Comparison of ENCODE assay signal across 17 mouse cellular contexts in the genomic region with DNA sequence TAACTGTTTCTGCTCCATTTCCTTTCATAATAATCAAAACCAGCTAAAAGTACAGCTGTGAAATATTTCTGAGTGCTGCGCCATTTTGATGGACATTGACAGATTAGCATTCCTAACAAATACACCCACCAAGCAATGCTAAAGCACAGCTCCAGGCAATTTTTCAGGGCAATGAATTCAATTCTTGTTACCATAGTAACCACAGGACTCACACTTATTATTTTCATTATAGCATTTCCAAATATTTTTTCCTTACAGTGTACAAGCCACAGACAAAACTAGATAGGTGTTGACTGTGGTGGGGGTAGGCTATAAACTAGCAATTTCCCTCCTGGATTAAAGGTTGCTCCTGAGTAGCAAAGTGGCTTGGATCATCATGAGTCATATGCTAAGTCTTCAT.
A peak's percentile ranks its signal among the peaks of the same experiment; 100 is the strongest.
DNase-seq lines count a peak whose midpoint lies in the region; ATAC-seq lines count a peak whose summit lies in the region.
"Had no signal": no experiment of that assay in that cellular context is flagged by ENCODE, and none has a peak within 500 bp of the region (broad histone marks: within the 10 kb centered on the region; RNA-seq: fewer than 3 reads in every experiment).

No protein-coding gene starts in this region.

- peak; percentile 30 for DNase-seq in forebrain, embryonic 14.5 days (ENCODE audit: low spot score)
- DNase-seq in forebrain, embryonic 11.5 days (ENCODE audit: low spot score): no peak
- DNase-seq in hindbrain, embryonic 14.5 days (ENCODE audit: low spot score): peak; percentile 30
- no peak for DNase-seq in hindbrain, embryonic 10.5 days (ENCODE audit: low spot score)
- no peak for DNase-seq in midbrain, embryonic 10.5 days (ENCODE audit: low spot score)
- no peak for DNase-seq in frontal cortex, postnatal 25 days (ENCODE audit: low spot score in 2 of 2)
- DNase-seq: adrenal gland, postnatal 14 days; cerebellum, adult 2 months; cerebellum, postnatal 10 days; gastrocnemius, adult 2 months; gastrocnemius, postnatal 25 days; kidney, adult 18-20 months had no signal

- no peak overlapping the region for H3K9ac ChIP-seq in forebrain, embryonic 14.5 days (ENCODE audit: low read length)
- H3K9ac ChIP-seq in forebrain, embryonic 11.5 days (ENCODE audit: low read length): no peak overlapping the region
- no peak overlapping the region for H3K9ac ChIP-seq in hindbrain, embryonic 14.5 days
- H3K9ac ChIP-seq in midbrain, embryonic 16.5 days (ENCODE audit: low read depth, low read length): no peak overlapping the region
- H3K9ac ChIP-seq: heart, embryonic 12.5 days; hindbrain, embryonic 12.5 days; intestine, embryonic 15.5 days had no signal

- 93% methylated on average over 1 of the region's 1 CpGs for WGBS in forebrain, embryonic 14.5 days
- 82% methylated on average over 1 of the region's 1 CpGs for WGBS in forebrain, embryonic 11.5 days
- WGBS in hindbrain, embryonic 14.5 days: 75% methylated on average over 1 of the region's 1 CpGs
- WGBS in hindbrain, embryonic 10.5 days: 86% methylated on average over 1 of the region's 1 CpGs
- WGBS in midbrain, embryonic 16.5 days: 63% methylated on average over 1 of the region's 1 CpGs
- WGBS in midbrain, embryonic 10.5 days: 91% methylated on average over 1 of the region's 1 CpGs

- no peak overlapping the region for H3K4me3 ChIP-seq in forebrain, embryonic 14.5 days (ENCODE audit: low read depth, low read length)
- H3K4me3 ChIP-seq in forebrain, embryonic 11.5 days (ENCODE audit: low read depth, low read length): no peak overlapping the region
- H3K4me3 ChIP-seq in hindbrain, embryonic 14.5 days (replicated peaks; ENCODE audit: low read length): no peak overlapping the region
- H3K4me3 ChIP-seq in hindbrain, embryonic 10.5 days: no peak overlapping the region
- H3K4me3 ChIP-seq in midbrain, embryonic 16.5 days (ENCODE audit: low read depth, low read length): no peak overlapping the region
- no peak overlapping the region for H3K4me3 ChIP-seq in midbrain, embryonic 10.5 days
- H3K4me3 ChIP-seq: embryonic facial prominence, embryonic 10.5 days; gastrocnemius, adult 2 months; heart, embryonic 12.5 days; hindbrain, embryonic 12.5 days; intestine, embryonic 15.5 days had no signal

- H3K4me2 ChIP-seq in forebrain, embryonic 14.5 days (ENCODE audit: low read length): no peak overlapping the region
- no peak overlapping the region for H3K4me2 ChIP-seq in forebrain, embryonic 11.5 days (ENCODE audit: low read depth, low read length, severe bottlenecking)
- H3K4me2 ChIP-seq in hindbrain, embryonic 14.5 days (replicated peaks): no peak overlapping the region
- H3K4me2 ChIP-seq in midbrain, embryonic 16.5 days (ENCODE audit: low read length): no peak overlapping the region
- H3K4me2 ChIP-seq: heart, embryonic 12.5 days; hindbrain, embryonic 12.5 days; intestine, embryonic 15.5 days had no signal

- no peaks in the 10 kb centered on the region for H3K36me3 ChIP-seq in forebrain, embryonic 14.5 days (ENCODE audit: control insufficient read depth, insufficient read depth, low read length)
- H3K36me3 ChIP-seq in forebrain, embryonic 11.5 days (ENCODE audit: control insufficient read depth, insufficient read depth, low read length): no peaks in the 10 kb centered on the region
- no peaks in the 10 kb centered on the region for H3K36me3 ChIP-seq in hindbrain, embryonic 14.5 days (replicated peaks; ENCODE audit: control insufficient read depth, insufficient read depth)
- no peaks in the 10 kb centered on the region for H3K36me3 ChIP-seq in hindbrain, embryonic 10.5 days
- no peaks in the 10 kb centered on the region for H3K36me3 ChIP-seq in midbrain, embryonic 16.5 days (ENCODE audit: control insufficient read depth, insufficient read depth, low read length)
- H3K36me3 ChIP-seq in midbrain, embryonic 10.5 days: no peaks in the 10 kb centered on the region
- H3K36me3 ChIP-seq: embryonic facial prominence, embryonic 10.5 days; heart, embryonic 12.5 days; hindbrain, embryonic 12.5 days; intestine, embryonic 15.5 days had no signal

- no peaks in the 10 kb centered on the region for H3K27me3 ChIP-seq in forebrain, embryonic 14.5 days (replicated peaks; ENCODE audit: control insufficient read depth, insufficient read depth, low read length)
- no peaks in the 10 kb centered on the region for H3K27me3 ChIP-seq in forebrain, embryonic 11.5 days (ENCODE audit: control insufficient read depth, insufficient read depth, low read length)
- no peaks in the 10 kb centered on the region for H3K27me3 ChIP-seq in hindbrain, embryonic 14.5 days (ENCODE audit: control insufficient read depth, insufficient read depth, low read length)
- no peaks in the 10 kb centered on the region for H3K27me3 ChIP-seq in hindbrain, embryonic 10.5 days (ENCODE audit: insufficient read depth, poor library complexity, severe bottlenecking)
- H3K27me3 ChIP-seq in midbrain, embryonic 16.5 days (ENCODE audit: control insufficient read depth, insufficient read depth, low read depth, low read length): no peaks in the 10 kb centered on the region
- H3K27me3 ChIP-seq in midbrain, embryonic 10.5 days (ENCODE audit: low read depth, poor library complexity, severe bottlenecking): no peaks in the 10 kb centered on the region
- H3K27me3 ChIP-seq: heart, embryonic 12.5 days; hindbrain, embryonic 12.5 days; intestine, embryonic 15.5 days had no signal

- no peaks in the 10 kb centered on the region for H3K9me3 ChIP-seq in forebrain, embryonic 14.5 days (replicated peaks; ENCODE audit: control insufficient read depth, low read length)
- H3K9me3 ChIP-seq in forebrain, embryonic 11.5 days (ENCODE audit: control insufficient read depth, low read length): no peaks in the 10 kb centered on the region
- no peaks in the 10 kb centered on the region for H3K9me3 ChIP-seq in hindbrain, embryonic 14.5 days (ENCODE audit: control insufficient read depth, low read length)
- H3K9me3 ChIP-seq in hindbrain, embryonic 10.5 days: no peaks in the 10 kb centered on the region
- H3K9me3 ChIP-seq in midbrain, embryonic 16.5 days (replicated peaks; ENCODE audit: control insufficient read depth, low read length, poor library complexity, severe bottlenecking): no peaks in the 10 kb centered on the region
- no peaks in the 10 kb centered on the region for H3K9me3 ChIP-seq in midbrain, embryonic 10.5 days (replicated peaks)
- H3K9me3 ChIP-seq: embryonic facial prominence, embryonic 10.5 days; heart, embryonic 12.5 days; hindbrain, embryonic 12.5 days; intestine, embryonic 15.5 days had no signal

- H3K27ac ChIP-seq in forebrain, embryonic 14.5 days (ENCODE audit: low read depth, low read length): no peak overlapping the region
- H3K27ac ChIP-seq in forebrain, embryonic 11.5 days (ENCODE audit: low read depth, low read length): no peak overlapping the region
- no peak overlapping the region for H3K27ac ChIP-seq in hindbrain, embryonic 14.5 days
- no peak overlapping the region for H3K27ac ChIP-seq in hindbrain, embryonic 10.5 days
- H3K27ac ChIP-seq in midbrain, embryonic 16.5 days (ENCODE audit: low read length): no peak overlapping the region
- H3K27ac ChIP-seq in midbrain, embryonic 10.5 days (replicated peaks): no peak overlapping the region
- H3K27ac ChIP-seq: embryonic facial prominence, embryonic 10.5 days; gastrocnemius, adult 2 months; hindbrain, embryonic 12.5 days; intestine, embryonic 15.5 days had no signal

- no peak for ATAC-seq in forebrain, embryonic 14.5 days
- ATAC-seq in forebrain, embryonic 11.5 days (replicated peaks; ENCODE audit: low FRiP score): no peak
- no peak for ATAC-seq in hindbrain, embryonic 14.5 days (ENCODE audit: low FRiP score)
- peak; percentile 71 for ATAC-seq in midbrain, embryonic 16.5 days
- ATAC-seq: intestine, embryonic 15.5 days had no signal

- no peaks in the 10 kb centered on the region for H3K4me1 ChIP-seq in forebrain, embryonic 14.5 days (ENCODE audit: control insufficient read depth, insufficient read depth, low read length)
- H3K4me1 ChIP-seq in forebrain, embryonic 11.5 days (replicated peaks; ENCODE audit: control insufficient read depth, insufficient read depth, low read length): no peaks in the 10 kb centered on the region
- no peaks in the 10 kb centered on the region for H3K4me1 ChIP-seq in hindbrain, embryonic 14.5 days (replicated peaks; ENCODE audit: control insufficient read depth, insufficient read depth, low read length)
- no peaks in the 10 kb centered on the region for H3K4me1 ChIP-seq in hindbrain, embryonic 10.5 days (replicated peaks)
- H3K4me1 ChIP-seq in midbrain, embryonic 16.5 days (ENCODE audit: control insufficient read depth, insufficient read depth, low read length): peaks cover 7% of the 10 kb centered on the region
- no peaks in the 10 kb centered on the region for H3K4me1 ChIP-seq in midbrain, embryonic 10.5 days
- H3K4me1 ChIP-seq: embryonic facial prominence, embryonic 10.5 days; hindbrain, embryonic 12.5 days; intestine, embryonic 15.5 days had no signal

Comparison
In these comparisons a context has a peak if more than half of its experiments do, and no peak if none do; other contexts are left out.
1. DNase-seq: peak in forebrain, embryonic 14.5 days (single experiment) and hindbrain, embryonic 14.5 days (single experiment); none in forebrain, embryonic 11.5 days (single experiment), hindbrain, embryonic 10.5 days (single experiment), midbrain, embryonic 10.5 days (single experiment) and frontal cortex, postnatal 25 days (0 of 2).